Mouse (Mus musculus) neural tube, embryonic 13.5 days (tissue): ENCODE measurements around the gene Rab5if. TPM values are rescaled to one million over a fixed set of nuclear protein-coding genes. Genes with fewer than 3 reads are reported as not detected.
A peak's percentile ranks its signal among the peaks of the same experiment; 100 is the strongest.
"Not testable (repeated sequence)": the region's sequence is repeated elsewhere in the genome, so short reads cannot be mapped to it uniquely, and the experiment has no call there.

ENCODE experiments used
- ATAC-seq: fragments of 200-750 bp; cut with Nextera tagmentation; 2 replicates; pipeline ENCODE4 v1.8.0; 2017; ENCODE audit warnings: low read depth, mild to moderate bottlenecking, moderate TSS enrichment, moderate library complexity
- H3K27ac ChIP-seq: fragments of 300-500 bp; sonication (generic); replicated peaks from 2 replicates; pipeline ENCODE4 v1.5.1; 2015; ENCODE audit warnings: moderate library complexity, mild to moderate bottlenecking, inconsistent platforms
- H3K27me3 ChIP-seq: fragments of 300-500 bp; sonication (generic); 2 replicates; pipeline ENCODE4 v1.6.1; 2015; ENCODE audit warnings: mild to moderate bottlenecking, inconsistent platforms
- H3K36me3 ChIP-seq: fragments of 300-500 bp; sonication (generic); 2 replicates; pipeline ENCODE4 v1.6.1; 2015; ENCODE audit warnings: mild to moderate bottlenecking, inconsistent platforms
- H3K4me1 ChIP-seq: fragments of 300-500 bp; sonication (generic); replicated peaks from 2 replicates; pipeline ENCODE4 v1.6.1; 2015; ENCODE audit warnings: inconsistent platforms
- H3K4me2 ChIP-seq: fragments of 300-500 bp; sonication (generic); 2 replicates; pipeline ENCODE4 v1.6.1; 2015; ENCODE audit warnings: inconsistent platforms, mild to moderate bottlenecking, moderate library complexity
- H3K4me3 ChIP-seq: fragments of 300-500 bp; sonication (generic); 2 replicates; pipeline ENCODE4 v1.5.1; 2015; ENCODE audit warnings: mild to moderate bottlenecking, inconsistent platforms
- H3K9ac ChIP-seq: fragments of 300-500 bp; sonication (generic); 2 replicates; pipeline ENCODE4 v1.6.1; 2015; ENCODE audit warnings: moderate library complexity, mild to moderate bottlenecking, inconsistent platforms
- H3K9me3 ChIP-seq: fragments of 300-500 bp; sonication (generic); 2 replicates; pipeline ENCODE4 v1.6.1; 2016; ENCODE audit warnings: inconsistent platforms
- WGBS: fragments of 180-500 bp; shearing (Covaris S2); methylation state at CpG from one replicate; pipeline ENCODE4 v1.1.7; 2015; 5-methylcytosine and 5-hydroxymethylcytosine counted together
- polyA plus RNA-seq: library from polyadenylated mRNA; unstranded; fragments of >200 nt; fragmentation: Nextera tagmentation; extraction: Ambion mirVana; gene quantifications from 2 replicates; pipeline ENCODE4 v1.2.1, GENCODE M21; 2015

The Rab5if gene
- polyA plus RNA-seq, 1 experiment from 2014 or later, result 167 TPM

GRCm38 (mm10) chr2:156841028-156841840, 21.7 kb upstream of the Rab5if start:
- Histone ChIP-seq H3K36me3 (0 out of 2 replicates have a peak, but pooled peaks cover under 1% of the 10 kb centered on the region), H3K4me3 (peak overlapping the region; percentile 61), H3K27me3 (peaks cover 21% of the 10 kb centered on the region; the same call in 1 of the 2 replicates), H3K4me2 (peak overlapping the region; percentile 87), H3K9ac (peak overlapping the region; percentile 72), H3K27ac (peak overlapping the region; percentile 76), H3K9me3 (no peaks in the 10 kb centered on the region), H3K4me1 (peaks cover 71% of the 10 kb centered on the region)
- peak; percentile 25; the same call in 1 of the 2 replicates for ATAC-seq
- WGBS, result under 1% methylated on average over 39 of the region's 42 CpGs

- Histone ChIP-seq H3K9ac (peak overlapping the region; percentile 72), H3K4me1 (peaks cover 73% of the 10 kb centered on the region), H3K4me3 (peak overlapping the region; percentile 61), H3K27me3 (peaks cover 21% of the 10 kb centered on the region; the same call in 1 of the 2 replicates), H3K4me2 (peak overlapping the region; percentile 87), H3K9me3 (no peaks in the 10 kb centered on the region), H3K36me3 (peaks cover 5% of the 10 kb centered on the region; the same call in 1 of the 2 replicates), H3K27ac (peak overlapping the region; percentile 76)
- no peak for ATAC-seq
- 3% methylated on average over 20 of the region's 20 CpGs for WGBS
Observed at GRCm38 (mm10) chr2:156841841-156842706, 20.9 kb upstream of the Rab5if start.

- peak overlapping the region; percentile 61 for H3K4me3 ChIP-seq
Observed at GRCm38 (mm10) chr2:156842711-156843110, 20.2 kb upstream of the Rab5if start.

GRCm38 (mm10) chr2:156843331-156843730, 19.6 kb upstream of the Rab5if start:
- H3K9ac ChIP-seq, result no peak overlapping the region
- H3K4me3 ChIP-seq, result no peak overlapping the region
- peaks cover 5% of the 10 kb centered on the region; the same call in 1 of the 2 replicates for H3K36me3 ChIP-seq
- H3K27me3 ChIP-seq, result peaks cover 21% of the 10 kb centered on the region; the same call in 1 of the 2 replicates
- H3K4me2 ChIP-seq, result peak overlapping the region; percentile 87
- H3K27ac ChIP-seq, result no peak overlapping the region
- H3K9me3 ChIP-seq, result no peaks in the 10 kb centered on the region
- WGBS, result 59% methylated on average over 10 of the region's 10 CpGs
- ATAC-seq, result no peak
- H3K4me1 ChIP-seq, result peaks cover 85% of the 10 kb centered on the region

More at GRCm38 (mm10) chr2:156842711-156843110, 20.2 kb upstream of the Rab5if start:
- Histone ChIP-seq H3K36me3 (peaks cover 5% of the 10 kb centered on the region; the same call in 1 of the 2 replicates), H3K4me2 (peak overlapping the region; percentile 87), H3K9me3 (no peaks in the 10 kb centered on the region), H3K27me3 (peaks cover 21% of the 10 kb centered on the region; the same call in 1 of the 2 replicates), H3K9ac (peak overlapping the region; percentile 72; the same call in 1 of the 2 replicates), H3K27ac (peak overlapping the region; percentile 76), H3K4me1 (peaks cover 79% of the 10 kb centered on the region)
- 11% methylated on average over 11 of the region's 11 CpGs for WGBS
- ATAC-seq, result no peak

DNA sequence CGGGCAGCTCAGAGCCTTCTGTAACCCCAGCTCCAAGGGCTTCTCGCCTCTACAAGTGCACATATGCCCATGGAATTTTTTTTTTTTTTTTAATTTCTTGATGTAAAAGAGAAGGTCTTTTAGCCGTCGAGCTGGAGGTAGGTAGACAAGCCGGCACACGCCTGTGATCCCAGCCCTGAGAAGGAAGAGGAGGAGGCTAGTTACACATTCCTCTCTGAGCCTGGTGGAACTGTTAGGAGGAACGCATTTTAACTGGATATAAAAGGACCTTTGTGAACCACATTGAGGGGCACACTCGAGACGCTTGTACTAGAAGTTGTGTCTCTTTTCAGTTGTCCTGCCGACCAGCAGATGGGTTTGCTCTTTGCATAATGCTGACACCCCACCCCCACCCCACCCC, 18.2 kb upstream of the Rab5if start:
- WGBS, result 29% methylated on average over 10 of the region's 10 CpGs
- Histone ChIP-seq H3K9me3 (no peaks in the 10 kb centered on the region), H3K27ac (peak overlapping the region; percentile 67), H3K4me3 (no peak overlapping the region), H3K9ac (no peak overlapping the region), H3K36me3 (peaks cover 10% of the 10 kb centered on the region), H3K4me1 (peaks cover 80% of the 10 kb centered on the region), H3K4me2 (no peak overlapping the region), H3K27me3 (peaks cover 15% of the 10 kb centered on the region; the same call in 1 of the 2 replicates)
- ATAC-seq, result no peak

DNA sequence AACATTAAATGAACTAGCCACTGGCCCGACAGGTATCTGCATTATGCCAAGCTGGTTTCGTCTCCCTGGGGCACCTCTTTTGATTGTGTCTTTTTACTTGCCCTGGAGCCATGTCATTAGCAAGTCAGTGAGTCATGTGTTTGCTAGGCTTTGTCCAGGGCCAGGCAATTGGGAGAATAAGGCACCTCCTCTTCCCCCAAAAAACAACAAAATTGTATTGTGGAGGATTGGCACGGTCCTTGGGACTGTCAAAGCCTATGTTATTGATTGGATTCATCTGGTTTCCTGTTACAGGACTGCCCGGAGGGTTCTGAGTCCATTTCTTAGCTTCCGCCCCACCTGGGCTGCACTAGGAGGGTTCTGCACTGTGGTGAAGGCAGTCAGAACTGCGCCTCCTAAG, 15.3 kb upstream of the Rab5if start:
- Histone ChIP-seq H3K9ac (0 out of 2 replicates have a peak overlapping the region, but pooled peaks have one; percentile 28), H3K9me3 (no peaks in the 10 kb centered on the region), H3K4me2 (no peak overlapping the region), H3K4me1 (peaks cover 51% of the 10 kb centered on the region), H3K4me3 (no peak overlapping the region), H3K36me3 (peaks cover 36% of the 10 kb centered on the region), H3K27ac (no peak overlapping the region), H3K27me3 (no peaks in the 10 kb centered on the region)
- WGBS, result 47% methylated on average over 6 of the region's 6 CpGs
- no peak for ATAC-seq

GRCm38 (mm10) chr2:156848526-156849182, 14.3 kb upstream of the Rab5if start:
- Histone ChIP-seq H3K27me3 (no peaks in the 10 kb centered on the region), H3K27ac (no peak overlapping the region), H3K9ac (0 out of 2 replicates have a peak overlapping the region, but pooled peaks have one; percentile 22), H3K9me3 (no peaks in the 10 kb centered on the region), H3K4me1 (peaks cover 41% of the 10 kb centered on the region), H3K36me3 (peaks cover 40% of the 10 kb centered on the region), H3K4me3 (no peak overlapping the region), H3K4me2 (no peak overlapping the region)
- no peak for ATAC-seq
- whole genome bisulfite sequencing, result 78% methylated on average over 6 of the region's 6 CpGs

DNA sequence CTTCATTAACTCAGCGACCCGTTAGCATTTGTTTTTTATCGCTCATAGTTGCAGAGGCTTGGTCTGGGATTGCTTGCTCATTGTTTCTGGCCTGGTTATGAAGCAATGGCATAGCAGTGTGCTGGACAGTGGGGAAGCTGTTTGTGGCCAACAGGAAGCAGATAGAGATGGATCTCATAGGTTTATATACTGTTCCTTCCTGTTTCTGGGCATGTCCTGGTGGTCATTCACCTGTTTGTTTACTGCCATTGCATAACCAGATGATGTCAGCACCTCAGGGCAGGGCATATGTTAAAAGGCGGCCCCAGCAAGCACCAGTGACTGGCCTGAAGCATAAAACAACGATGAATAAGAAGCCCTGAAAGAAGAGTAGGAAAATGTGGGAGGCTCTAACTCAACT, 12.4 kb upstream of the Rab5if start:
- Histone ChIP-seq H3K9ac (no peak overlapping the region), H3K4me2 (no peak overlapping the region), H3K4me1 (peaks cover 23% of the 10 kb centered on the region), H3K9me3 (no peaks in the 10 kb centered on the region), H3K27me3 (no peaks in the 10 kb centered on the region), H3K27ac (no peak overlapping the region), H3K4me3 (no peak overlapping the region), H3K36me3 (peaks cover 40% of the 10 kb centered on the region)
- ATAC-seq, result no peak
- 89% methylated on average over 5 of the region's 5 CpGs for whole genome bisulfite sequencing

DNA sequence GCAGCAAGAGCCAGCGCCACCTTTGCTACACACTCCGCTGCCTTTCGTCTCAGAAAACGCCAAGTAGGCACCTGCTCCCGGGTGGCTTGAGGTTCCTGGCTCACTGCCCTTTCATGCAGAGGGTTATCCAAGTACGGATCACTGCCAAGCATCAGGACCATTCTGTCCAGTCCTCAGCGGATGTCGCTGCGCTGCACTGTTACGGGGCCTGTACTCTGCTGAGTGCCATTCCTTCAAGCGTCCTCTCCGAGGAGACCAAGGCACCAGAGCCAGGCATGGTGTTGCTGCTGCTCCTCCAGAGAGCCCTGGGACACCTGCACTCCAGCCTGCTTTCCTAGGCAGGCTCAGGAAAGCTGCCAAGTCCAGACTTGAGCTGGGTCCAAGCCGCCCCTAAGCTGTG, 9.3 kb upstream of the Rab5if start:
- ATAC-seq, result peak; percentile 51

GRCm38 (mm10) chr2:156853999-156854771, 8.7 kb upstream of the Rab5if start:
- WGBS, result 47% methylated on average over 13 of the region's 13 CpGs
- H3K36me3 ChIP-seq, result peaks cover 46% of the 10 kb centered on the region
- H3K4me3 ChIP-seq, H3K9me3 ChIP-seq, H3K4me1 ChIP-seq, H3K9ac ChIP-seq, H3K27ac ChIP-seq, H3K4me2 ChIP-seq, H3K27me3 ChIP-seq: not testable (repeated sequence)
- ATAC-seq, result peak; percentile 69; the same call in 1 of the 2 replicates

More for the DNA sequence above, 9.3 kb upstream of the Rab5if start:
- not testable (repeated sequence) for H3K9me3 ChIP-seq, H3K4me2 ChIP-seq, H3K4me1 ChIP-seq, H3K27me3 ChIP-seq, H3K27ac ChIP-seq, H3K4me3 ChIP-seq, H3K9ac ChIP-seq
- H3K36me3 ChIP-seq, result peaks cover 51% of the 10 kb centered on the region
- WGBS, result 65% methylated on average over 8 of the region's 13 CpGs

DNA sequence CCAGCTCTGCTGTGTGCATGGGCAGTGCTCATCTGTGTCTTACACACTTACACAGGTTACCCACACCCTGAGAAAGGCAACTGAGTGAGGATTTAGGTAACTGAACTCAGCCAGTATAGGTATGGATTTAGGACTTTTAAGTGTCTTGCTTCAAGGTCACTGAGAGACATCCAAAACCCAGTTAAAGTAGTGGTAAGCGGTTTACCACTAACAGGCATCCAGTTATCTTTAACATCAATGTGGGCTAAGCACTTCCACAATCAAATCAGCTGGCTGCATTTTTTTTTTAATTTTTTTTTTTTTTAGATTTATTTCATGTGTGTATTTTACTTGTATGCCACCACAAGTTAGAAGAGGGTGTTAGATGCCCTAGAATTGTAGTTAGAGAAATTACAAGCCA, 6.6 kb upstream of the Rab5if start:
- H3K36me3 ChIP-seq, result peaks cover 38% of the 10 kb centered on the region
- H3K4me3 ChIP-seq, result no peak overlapping the region
- no peaks in the 10 kb centered on the region for H3K9me3 ChIP-seq
- peaks cover 15% of the 10 kb centered on the region for H3K4me1 ChIP-seq
- H3K9ac ChIP-seq, result no peak overlapping the region
- no peak overlapping the region for H3K4me2 ChIP-seq
- H3K27me3 ChIP-seq, result no peaks in the 10 kb centered on the region
- no peak for ATAC-seq
- H3K27ac ChIP-seq, result no peak overlapping the region
- 91% methylated on average over 1 of the region's 1 CpGs for WGBS
